Mouse (Mus musculus) ZHBTc4 (cell line): ENCODE measurements around the gene Pts.
A peak's percentile ranks its signal among the peaks of the same experiment; 100 is the strongest.

Experiments used
- DNase-seq: peaks from one replicate; pipeline ENCODE4 v3.0.0-alpha.2; 2011; ENCODE audit warnings: low read depth, low spot score

The Pts gene

DNA sequence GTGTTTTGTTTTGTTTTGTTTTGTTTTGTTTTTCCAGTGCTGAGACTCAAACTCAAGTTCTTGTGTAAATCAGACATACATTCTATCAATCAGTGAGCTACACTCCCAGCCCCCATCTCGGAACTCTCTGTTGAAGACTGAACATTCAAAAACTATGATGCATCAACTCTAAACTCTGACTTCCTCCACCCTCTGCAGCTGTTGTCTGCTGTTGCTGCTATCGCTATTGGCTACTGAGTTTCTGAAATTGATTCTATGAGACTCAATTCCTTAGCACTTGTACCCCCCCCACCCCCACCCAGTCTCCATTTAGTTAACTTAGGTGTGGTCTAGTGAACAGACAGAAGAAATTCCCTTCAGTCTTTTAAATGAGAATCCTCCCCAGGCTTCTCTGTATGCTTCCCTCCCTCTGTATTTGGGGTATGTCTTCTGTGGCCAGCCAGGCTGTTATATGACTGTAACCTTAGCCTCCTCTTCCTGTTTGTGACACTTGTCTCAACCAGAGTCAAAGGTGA is 36.9 kb downstream of the Pts start:
- DNase-seq = peak; percentile 19

DNA sequence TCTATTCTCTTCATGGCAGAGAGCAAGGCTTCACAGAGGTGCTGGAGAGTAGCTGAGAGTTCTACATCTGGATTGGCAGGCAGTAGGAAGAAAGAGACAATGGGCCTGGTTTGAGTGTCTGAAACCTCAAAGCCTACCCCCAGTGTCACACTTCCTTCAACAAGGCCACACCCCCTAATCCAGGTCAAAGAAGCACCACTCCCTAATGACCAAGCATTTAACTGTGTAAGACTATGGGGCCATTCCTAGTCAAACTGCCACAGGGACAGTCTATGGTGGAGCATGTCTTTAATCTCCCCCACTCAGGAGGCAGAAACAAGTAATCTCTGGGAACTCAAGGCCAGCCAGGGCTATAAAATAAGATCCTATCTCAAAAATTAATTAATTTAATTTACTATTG is 37.7 kb downstream of the Pts start:
- DNase-seq = peak; percentile 80

DNA sequence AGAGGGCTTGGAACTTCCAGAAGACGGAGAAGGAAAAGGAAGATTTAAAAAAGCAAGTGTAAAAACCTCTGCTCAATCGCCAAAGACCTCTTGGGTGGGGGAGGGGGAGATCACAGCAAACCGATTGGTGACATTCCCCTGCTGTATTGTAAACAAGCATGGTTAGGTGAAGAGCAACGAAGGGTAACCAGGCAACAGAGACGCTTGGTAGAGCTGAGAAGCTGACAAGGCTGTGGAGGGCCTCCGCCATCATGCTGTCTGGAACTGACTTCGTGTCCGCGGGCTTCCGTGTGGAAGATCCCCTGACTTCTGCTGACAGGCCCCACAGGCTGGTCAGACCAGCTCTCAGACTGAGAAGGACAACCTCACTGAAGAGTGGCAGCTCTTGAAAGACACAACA is 43.0 kb downstream of the Pts start:
- peak; percentile 81 for DNase-seq

DNA sequence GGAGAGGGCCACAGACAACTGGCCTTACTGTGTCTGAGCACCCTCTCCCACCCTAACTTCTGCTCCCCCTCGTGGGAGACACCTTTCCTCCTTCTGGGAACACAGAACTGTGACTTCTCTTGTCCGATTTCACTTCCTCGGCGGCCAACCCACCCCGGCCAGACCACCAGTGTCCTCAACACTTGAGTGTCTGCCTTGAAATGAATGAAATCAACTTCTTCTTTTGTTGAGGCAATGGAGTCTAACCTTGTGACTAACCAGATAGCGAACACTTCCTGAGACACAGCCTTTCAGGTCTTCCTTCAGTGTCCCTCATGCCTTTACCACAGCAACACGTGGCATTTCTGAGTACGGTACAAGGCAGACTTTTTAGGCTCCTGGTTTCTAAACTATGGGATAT is 45.8 kb downstream of the Pts start:
- no peak for DNase-seq

DNA sequence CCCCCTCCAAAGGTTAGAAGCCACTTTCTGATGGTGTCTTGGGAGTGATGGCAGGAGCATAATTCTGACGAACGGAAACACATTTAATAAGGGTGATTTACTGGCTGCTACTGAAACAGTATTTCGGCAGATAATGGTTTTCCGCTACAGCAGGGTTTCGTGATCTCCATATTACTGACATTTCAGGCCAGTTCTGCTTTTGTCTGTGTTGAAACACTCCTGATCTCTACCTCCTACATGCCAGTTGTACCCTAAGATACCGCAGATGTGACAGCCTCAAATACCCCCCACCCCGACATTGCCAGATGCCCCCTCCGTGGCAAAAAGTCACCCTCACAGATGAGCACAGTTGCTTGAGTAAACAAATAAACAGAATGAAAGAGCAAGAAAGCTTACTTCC is 49.0 kb downstream of the Pts start:
- DNase-seq = no peak

DNA sequence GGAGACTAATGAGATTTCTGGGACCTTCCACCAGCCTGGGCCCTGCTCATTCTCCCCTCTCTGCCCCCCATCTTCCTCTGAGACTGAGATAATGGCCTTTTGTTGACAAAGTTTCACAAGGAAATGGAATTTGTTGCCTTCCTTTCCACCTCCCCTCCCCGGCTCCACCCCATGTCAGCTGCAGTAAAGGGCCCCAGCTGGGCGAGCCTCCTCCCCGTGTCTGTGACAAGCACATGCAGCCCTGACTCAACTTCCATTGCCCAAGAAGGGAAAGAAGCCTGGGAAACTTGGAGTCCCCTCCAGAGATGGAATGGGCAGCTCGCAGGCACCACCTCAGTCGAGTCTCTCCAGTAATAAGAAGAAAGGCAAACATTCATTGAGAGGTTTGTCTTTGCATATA is 49.7 kb downstream of the Pts start:
- no peak for DNase-seq

DNA sequence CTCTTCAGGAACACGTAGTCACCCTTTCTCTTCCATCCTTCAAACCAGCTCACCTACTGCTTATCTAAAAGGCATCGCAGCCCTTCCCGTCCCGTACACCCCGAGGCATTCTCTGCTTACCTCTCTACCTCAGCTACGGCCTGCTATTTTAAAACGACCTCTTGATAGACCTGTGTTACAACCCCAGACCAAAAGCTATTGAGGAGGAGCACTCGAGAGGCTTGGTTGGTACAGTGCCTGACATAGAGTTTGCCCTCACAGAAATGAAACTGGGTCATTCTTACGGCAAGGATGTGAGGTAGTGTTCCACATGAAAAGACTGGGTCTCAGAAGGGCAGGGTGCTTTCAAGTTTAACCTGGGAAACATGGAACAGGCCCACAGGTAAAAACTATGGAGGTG is 51.3 kb downstream of the Pts start:
- no peak for DNase-seq

DNA sequence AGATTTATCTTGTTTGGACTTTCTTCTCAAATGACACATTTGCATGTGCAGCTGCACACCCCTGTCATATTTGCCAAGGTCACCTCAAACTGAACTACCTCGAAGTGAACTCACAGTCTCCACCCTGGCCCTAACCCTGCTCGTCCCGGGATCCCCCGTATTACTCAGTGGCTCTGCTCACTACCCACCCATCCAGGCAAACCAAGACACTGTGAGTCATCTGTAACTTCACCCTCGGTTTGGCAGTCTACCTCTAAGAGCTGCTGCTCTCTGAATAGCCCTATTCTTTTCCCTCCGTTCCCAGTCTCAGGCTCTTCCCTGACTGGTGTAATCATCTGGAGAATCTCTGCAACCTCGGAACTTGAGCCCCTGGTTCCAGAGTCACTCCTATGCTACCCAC is 51.9 kb downstream of the Pts start:
- DNase-seq = no peak

DNA sequence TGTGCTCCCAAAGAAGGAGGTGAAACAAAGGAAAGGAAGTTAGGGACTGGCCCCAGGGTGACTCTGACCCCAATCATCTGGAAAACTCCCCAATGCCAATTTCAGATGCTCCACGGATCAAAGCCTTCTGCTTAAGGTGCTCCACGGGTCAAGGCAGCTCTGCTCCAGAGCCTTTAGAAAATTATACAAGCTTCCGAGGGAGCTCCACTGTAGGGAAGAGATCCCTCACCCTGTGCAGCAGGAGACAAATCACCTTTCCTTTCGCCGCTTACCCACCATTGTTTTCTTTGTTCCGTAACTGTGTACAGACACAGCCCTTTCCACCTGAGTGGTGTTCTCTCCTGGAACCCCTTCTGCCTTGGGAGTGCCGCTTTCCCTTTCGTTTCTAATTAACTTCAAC is 52.8 kb downstream of the Pts start:
- DNase-seq = no peak

DNA sequence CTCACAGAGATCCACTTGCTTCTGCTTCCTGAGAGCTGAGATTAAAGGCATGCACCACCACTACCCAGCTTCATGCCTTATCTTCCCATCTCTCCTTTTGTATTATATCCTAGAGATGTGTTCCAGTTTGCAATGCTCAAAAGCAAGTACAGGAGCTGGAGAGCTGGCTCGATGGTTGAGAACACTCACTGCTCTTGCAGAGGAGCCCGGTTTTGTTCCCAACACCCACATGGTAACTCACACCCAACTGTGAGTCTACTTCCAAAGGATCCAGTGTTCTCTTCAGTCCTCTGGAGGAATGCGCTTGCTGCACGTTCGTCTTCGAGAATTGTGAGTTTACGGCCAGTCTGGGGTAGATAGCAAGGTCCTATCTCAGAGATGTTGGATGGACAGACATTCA is 53.2 kb downstream of the Pts start:
- DNase-seq = no peak
